In the genomic region with DNA sequence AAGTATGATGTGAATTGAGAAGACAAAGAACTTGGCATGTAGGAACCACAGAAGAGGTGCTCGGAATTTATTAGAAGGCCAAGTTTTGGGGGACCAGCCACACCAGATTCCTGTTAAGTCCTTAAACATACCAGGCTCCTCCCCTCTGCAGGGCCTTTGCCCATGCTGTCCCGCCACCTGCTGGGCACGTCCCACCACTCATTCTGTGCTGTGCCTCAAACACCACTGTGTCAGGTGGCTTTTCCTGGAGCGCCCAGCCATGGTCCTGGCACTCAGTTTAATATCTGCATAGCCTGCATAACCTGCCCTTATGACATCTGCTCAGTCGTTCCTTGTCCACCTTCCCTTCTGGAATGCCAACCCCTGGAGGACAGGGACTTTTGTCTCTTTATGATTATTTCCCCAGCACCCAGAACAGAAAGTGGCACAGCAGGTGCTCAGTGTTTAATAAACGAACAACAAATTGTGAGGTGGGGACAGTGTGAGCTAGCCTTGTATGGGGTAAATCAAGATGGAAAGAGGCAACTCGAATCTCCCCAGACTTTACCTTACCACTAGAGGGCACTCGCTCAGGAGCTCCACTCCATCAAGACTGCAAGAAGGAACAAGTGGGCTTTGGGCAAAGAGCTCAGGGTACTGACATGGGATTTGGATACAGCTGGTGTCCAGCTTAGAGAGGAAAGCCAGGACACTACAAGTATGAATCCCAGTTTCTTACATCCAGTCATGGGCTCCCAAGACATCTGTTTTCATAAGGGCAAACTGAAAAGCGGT, we compare ENCODE assay signal across 9 mouse cellular contexts. TPM values are rescaled to one million over a fixed set of nuclear protein-coding genes. Genes with fewer than 3 reads are reported as not detected.
DNase-seq lines count a peak whose midpoint lies in the region; ATAC-seq lines count a peak whose summit lies in the region.
"Had no signal": no experiment of that assay in that cellular context is flagged by ENCODE, and none has a peak within 500 bp of the region (broad histone marks: within the 10 kb centered on the region; RNA-seq: fewer than 3 reads in every experiment).

No protein-coding gene starts in this region.

- H3K27me3 ChIP-seq in neural tube, embryonic 12.5 days (replicated peaks), result peaks cover 16% of the 10 kb centered on the region
- peaks cover 11% of the 10 kb centered on the region for H3K27me3 ChIP-seq in limb, embryonic 11.5 days (ENCODE audit: control insufficient read depth, insufficient read depth, low read length)

- H3K4me1 ChIP-seq in neural tube, embryonic 12.5 days, result peaks cover 4% of the 10 kb centered on the region; the same call in 1 of the 2 replicates
- H3K4me1 ChIP-seq in limb, embryonic 11.5 days (ENCODE audit: control insufficient read depth, insufficient read depth, low read length), result no peaks in the 10 kb centered on the region

- peaks cover 23% of the 10 kb centered on the region for H3K36me3 ChIP-seq in neural tube, embryonic 12.5 days
- H3K36me3 ChIP-seq in limb, embryonic 11.5 days (ENCODE audit: control insufficient read depth, insufficient read depth, low read length), result no peaks in the 10 kb centered on the region; the same call in 1 of the 2 replicates

- no peak overlapping the region for H3K27ac ChIP-seq in neural tube, embryonic 12.5 days
- no peak overlapping the region for H3K27ac ChIP-seq in limb, embryonic 11.5 days (replicated peaks; ENCODE audit: low read depth, low read length)

- 0 out of 2 replicates have a peak, but pooled peaks have one; percentile 32 for ATAC-seq in frontal cortex, adult (ENCODE audit: low TSS enrichment)
- no peak for ATAC-seq in neural tube, embryonic 12.5 days (ENCODE audit: low FRiP score, low read depth)
- peak; percentile 47 for ATAC-seq in common myeloid progenitor, adult 5-6 weeks (replicated peaks; ENCODE audit: low read depth, poor library complexity, severe bottlenecking)
- ATAC-seq in limb, embryonic 11.5 days (ENCODE audit: insufficient number of reproducible peaks, low FRiP score, low TSS enrichment, low read depth), result no peak

- 0 out of 2 replicates have a peak overlapping the region, but pooled peaks have one; percentile 98 for H3K4me2 ChIP-seq in neural tube, embryonic 12.5 days (replicated peaks)
- no peak overlapping the region for H3K4me2 ChIP-seq in limb, embryonic 11.5 days (ENCODE audit: low read depth, severe bottlenecking)

- H3K4me3 ChIP-seq in neural tube, embryonic 12.5 days, result no peak overlapping the region
- H3K4me3 ChIP-seq in limb, embryonic 11.5 days (ENCODE audit: low read depth, low read length), result no peak overlapping the region

- no peak overlapping the region for H3K9ac ChIP-seq in neural tube, embryonic 12.5 days
- no peak overlapping the region for H3K9ac ChIP-seq in limb, embryonic 11.5 days (ENCODE audit: low read length)

- no peaks in the 10 kb centered on the region for H3K9me3 ChIP-seq in neural tube, embryonic 12.5 days
- H3K9me3 ChIP-seq in limb, embryonic 11.5 days (ENCODE audit: control insufficient read depth, low read length), result no peaks in the 10 kb centered on the region

- DNase-seq in frontal cortex, postnatal 14 days (ENCODE audit: low spot score in 2 of 2), result no peak
- no peak for DNase-seq in neural tube, embryonic 10.5 days (ENCODE audit: extremely low spot score, low spot score)
- DNase-seq in limb, embryonic 11.5 days (ENCODE audit: low spot score), result peak; percentile 26
- peak; percentile 34 to 64 for DNase-seq in spleen, postnatal 10 days (ENCODE audit: low spot score in 2 of 2)
- no peak for DNase-seq in ovary, adult 18-20 months (ENCODE audit: low spot score)

- 75% methylated on average over 9 of the region's 9 CpGs for WGBS in neural tube, embryonic 12.5 days
- 71% methylated on average over 9 of the region's 9 CpGs for WGBS in limb, embryonic 11.5 days

RNA-seq across cellular contexts. Expression of a gene that starts 2.4 kb away (rescaled TPM):
- polyA plus RNA-seq in neural tube, embryonic 12.5 days (2016; fragmentation: Nextera tagmentation; extraction: Ambion mirVana), result 41.4 and 50.5 TPM in 2 replicates
- 13.2 and 15.7 TPM in 2 replicates for total RNA-seq in common myeloid progenitor, adult 5-6 weeks (2017)
- 39.7 and 42.7 TPM in 2 replicates for polyA plus RNA-seq in limb, embryonic 11.5 days (2014; fragmentation: Nextera tagmentation; extraction: Ambion mirVana)

RNA-seq across cellular contexts. Expression of a gene that starts 16.5 kb away (rescaled TPM):
- polyA plus RNA-seq in neural tube, embryonic 12.5 days (2016; fragmentation: Nextera tagmentation; extraction: Ambion mirVana), result 0.66 and 1.7 TPM in 2 replicates
- 29.6 and 34.9 TPM in 2 replicates for total RNA-seq in common myeloid progenitor, adult 5-6 weeks (2017)
- polyA plus RNA-seq in limb, embryonic 11.5 days (2014; fragmentation: Nextera tagmentation; extraction: Ambion mirVana), result 0.64 and 0.69 TPM in 2 replicates

RNA-seq across cellular contexts. Expression of a gene that starts 36.4 kb away (rescaled TPM):
- 135 and 136 TPM in 2 replicates for polyA plus RNA-seq in neural tube, embryonic 12.5 days (2016; fragmentation: Nextera tagmentation; extraction: Ambion mirVana)
- 87.8 and 101 TPM in 2 replicates for total RNA-seq in common myeloid progenitor, adult 5-6 weeks (2017)
- 73.5 and 79.2 TPM in 2 replicates for polyA plus RNA-seq in limb, embryonic 11.5 days (2014; fragmentation: Nextera tagmentation; extraction: Ambion mirVana)

RNA-seq across cellular contexts. Expression of a gene that starts 37.1 kb away (rescaled TPM):
- polyA plus RNA-seq in neural tube, embryonic 12.5 days (2016; fragmentation: Nextera tagmentation; extraction: Ambion mirVana), result not detected in 2 replicates
- 4.5 and 7.1 TPM in 2 replicates for total RNA-seq in common myeloid progenitor, adult 5-6 weeks (2017)
- not detected in 2 replicates for polyA plus RNA-seq in limb, embryonic 11.5 days (2014; fragmentation: Nextera tagmentation; extraction: Ambion mirVana)
- total RNA-seq: layer of hippocampus, postnatal 10 days had no signal

Comparison
In these comparisons a context has a peak if more than half of its experiments do, and no peak if none do; other contexts are left out.
1. ATAC-seq: peak in frontal cortex, adult (single experiment) and common myeloid progenitor, adult 5-6 weeks (single experiment); none in neural tube, embryonic 12.5 days (single experiment) and limb, embryonic 11.5 days (single experiment).
2. DNase-seq: peak in limb, embryonic 11.5 days (single experiment) and spleen, postnatal 10 days (2 of 2); none in frontal cortex, postnatal 14 days (0 of 2), neural tube, embryonic 10.5 days (single experiment) and ovary, adult 18-20 months (single experiment).